Mouse (Mus musculus) splenic B cell, adult 2 months (primary cell): ENCODE measurements at regions not wholly inside any gene's neighbourhood (a gene's known extent, or its start where the extent isn't known, plus 50 kb on each side); places are given as distances from the start of the nearest gene placed in this dataset.

ENCODE experiments used
- DNase-seq: peaks from one replicate; pipeline ENCODE4 v3.0.0-alpha.2; 2011; ENCODE audit warnings: low read depth, low spot score
- H3K27me3 ChIP-seq: 2 replicates; pipeline ENCODE4 v1.6.1; 2012; ENCODE audit warnings: mild to moderate bottlenecking, low read length, moderate library complexity, mixed read lengths; ENCODE audit not compliant: control insufficient read depth, poor library complexity, insufficient read depth, severe bottlenecking
- H3K36me3 ChIP-seq: 2 replicates; pipeline ENCODE4 v1.6.1; 2012; ENCODE audit warnings: mild to moderate bottlenecking, low read length, moderate library complexity, mixed read lengths; ENCODE audit not compliant: control insufficient read depth, poor library complexity, insufficient read depth, severe bottlenecking

DNA sequence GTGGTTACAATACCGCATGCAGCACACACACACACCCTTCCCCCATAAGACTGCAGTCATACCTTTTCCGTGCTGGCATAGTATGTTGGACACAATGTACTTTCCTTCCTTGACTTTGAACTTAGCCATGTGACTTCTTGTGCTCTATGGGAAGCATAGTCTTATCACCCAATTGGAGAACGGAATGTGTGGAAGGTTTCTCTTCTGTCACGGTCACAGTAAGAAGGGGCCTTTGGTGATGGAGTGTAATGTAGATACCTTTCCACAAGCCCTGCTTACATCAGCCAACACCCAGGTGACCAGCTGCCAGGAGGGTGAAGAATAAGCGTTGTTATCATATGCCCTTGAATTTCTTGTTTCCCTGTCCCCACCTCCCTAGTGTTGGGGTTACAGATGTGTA lies 1308.0 kb upstream of the A1bg start:
- DNase-seq, result no peak
- H3K36me3 ChIP-seq, result 0 out of 2 replicates have a peak, but pooled peaks cover 2% of the 10 kb centered on the region
- H3K27me3 ChIP-seq, result no peaks in the 10 kb centered on the region

DNA sequence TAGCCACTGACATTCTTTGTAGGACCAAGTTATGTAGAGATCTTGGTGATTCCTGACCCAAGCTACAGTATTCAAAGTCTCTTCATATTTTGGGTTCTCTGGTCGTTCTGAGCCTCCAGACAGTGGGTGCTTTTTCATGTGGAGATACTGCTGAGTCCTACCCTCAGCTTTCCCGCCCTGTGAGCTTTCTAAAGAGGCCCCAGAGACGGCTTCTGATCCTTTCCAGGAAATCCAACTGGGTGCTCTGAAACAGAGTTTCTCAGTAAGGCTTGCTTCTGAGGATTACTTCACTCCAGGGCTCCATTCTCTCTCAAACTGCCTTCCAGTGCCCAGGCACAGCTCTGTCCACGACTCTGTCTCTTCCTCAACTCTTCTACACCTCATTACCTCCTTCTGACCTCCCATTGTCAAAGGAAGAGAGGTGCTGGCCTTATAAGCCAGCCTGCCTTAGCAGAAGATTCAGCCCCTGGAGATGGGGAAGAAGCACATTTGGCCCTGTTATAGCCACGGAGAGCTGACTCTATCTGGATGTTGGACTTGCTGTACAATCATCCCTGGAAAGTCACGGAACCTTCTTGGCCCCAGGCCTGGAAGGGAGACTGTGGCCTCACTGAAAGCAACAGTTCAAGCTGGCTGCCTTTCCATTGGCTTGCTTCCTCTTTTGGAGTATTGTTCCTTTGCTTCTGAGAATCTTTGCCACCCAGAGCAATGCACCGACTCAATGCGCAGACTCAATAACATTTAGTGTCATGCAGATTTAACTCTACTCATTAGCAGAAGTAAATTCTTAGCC lies 1306.9 kb upstream of the A1bg start:
- no peak for DNase-seq
- H3K36me3 ChIP-seq, result 0 out of 2 replicates have a peak, but pooled peaks cover 2% of the 10 kb centered on the region
- no peaks in the 10 kb centered on the region for H3K27me3 ChIP-seq

DNA sequence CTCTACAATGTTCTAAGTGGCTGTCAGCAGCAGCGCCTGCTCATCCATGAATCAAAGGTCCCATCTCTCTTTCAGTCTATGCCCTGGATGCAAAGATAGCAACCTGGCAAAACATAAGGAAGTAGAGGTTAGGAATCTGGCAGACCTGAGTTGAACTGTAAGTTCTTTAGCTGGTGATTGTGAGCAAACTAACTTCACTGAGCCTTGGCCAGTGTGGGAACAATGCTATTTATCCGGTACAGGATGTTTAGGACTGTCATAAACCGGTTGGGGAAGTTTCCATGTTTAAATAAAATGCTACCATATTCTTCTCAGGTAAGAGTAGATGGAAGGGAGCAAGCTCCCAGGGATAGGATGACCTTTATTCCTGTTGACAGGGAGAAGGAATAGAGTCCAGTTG lies 1306.2 kb upstream of the A1bg start:
- DNase-seq, result no peak
- Histone ChIP-seq H3K36me3 (0 out of 2 replicates have a peak, but pooled peaks cover 2% of the 10 kb centered on the region), H3K27me3 (no peaks in the 10 kb centered on the region)

DNA sequence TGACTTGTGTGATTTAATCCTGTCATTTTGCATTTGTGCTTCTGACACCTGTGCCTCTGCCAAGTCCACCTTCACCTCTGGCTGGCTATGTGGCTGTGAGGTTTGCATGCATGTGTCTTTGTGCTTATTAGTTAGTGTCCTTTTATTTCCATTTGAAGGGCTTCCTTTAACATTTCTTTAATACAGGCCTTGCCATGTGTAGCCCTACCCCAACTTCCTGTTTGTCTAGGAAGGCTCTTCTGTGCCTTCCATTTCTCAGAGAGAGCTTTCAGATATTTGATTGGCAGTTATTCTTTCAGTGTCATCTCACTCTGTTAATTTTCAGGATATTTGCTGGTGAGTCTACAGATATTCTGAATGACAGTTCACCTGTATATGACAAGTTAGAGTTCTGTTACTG lies 1302.0 kb upstream of the A1bg start:
- Histone ChIP-seq H3K36me3 (0 out of 2 replicates have a peak, but pooled peaks cover 2% of the 10 kb centered on the region), H3K27me3 (no peaks in the 10 kb centered on the region)
- DNase-seq, result no peak

DNA sequence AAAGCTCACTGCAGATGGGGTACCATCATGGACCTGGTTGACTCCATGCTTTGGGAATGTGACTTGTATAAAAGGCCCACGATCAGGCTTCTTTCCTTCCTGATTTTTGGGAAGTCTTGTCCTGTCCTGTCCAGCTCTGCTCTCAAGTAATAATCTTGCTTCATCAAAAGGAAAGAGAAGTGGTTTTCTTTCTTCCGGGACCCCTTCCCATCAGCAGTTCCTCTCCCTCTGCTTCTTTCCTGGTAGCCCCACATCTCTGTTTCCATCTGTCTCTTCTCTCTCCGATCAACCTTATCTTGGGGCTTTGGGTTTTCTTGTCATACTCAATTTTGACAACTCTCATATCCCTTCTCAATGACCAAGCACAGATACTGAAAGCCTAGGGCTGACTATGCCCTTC lies 1301.4 kb upstream of the A1bg start:
- H3K27me3 ChIP-seq, result no peaks in the 10 kb centered on the region
- 0 out of 2 replicates have a peak, but pooled peaks cover 2% of the 10 kb centered on the region for H3K36me3 ChIP-seq
- DNase-seq, result no peak

DNA sequence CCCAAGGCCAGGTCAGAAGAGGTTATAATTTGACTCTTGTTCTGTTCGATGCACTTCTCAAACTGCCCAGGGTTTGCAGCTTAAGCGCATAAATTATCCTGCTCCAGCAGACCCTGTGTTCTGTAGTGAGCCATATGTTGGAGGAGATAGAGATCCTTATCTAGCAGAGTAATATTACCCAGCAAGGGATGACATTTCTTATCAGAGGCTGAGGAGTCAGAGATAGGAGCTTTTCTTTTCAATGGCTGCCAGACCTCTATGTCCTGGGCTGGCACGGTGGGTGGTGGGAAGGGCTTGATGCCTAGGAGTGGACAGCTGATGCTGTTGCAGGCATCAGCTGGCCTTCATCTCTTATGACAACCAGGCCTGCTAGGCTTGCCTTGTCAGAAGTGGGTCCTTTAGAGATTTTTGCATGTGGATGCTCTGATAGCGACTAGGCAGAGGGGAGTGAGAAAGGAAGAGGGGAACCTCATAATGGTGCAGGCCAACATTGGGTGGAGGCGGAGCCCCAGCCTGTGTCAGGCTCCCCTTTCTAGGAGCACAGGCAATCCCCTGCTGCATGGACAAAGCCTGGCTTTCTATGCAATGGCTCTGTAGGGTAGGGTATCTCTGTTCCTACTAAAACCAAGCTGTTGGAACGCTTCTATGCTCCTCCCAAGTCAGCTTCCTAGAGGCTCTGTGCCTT lies 1300.5 kb upstream of the A1bg start:
- H3K27me3 ChIP-seq, result no peaks in the 10 kb centered on the region
- no peak for DNase-seq
- no peaks in the 10 kb centered on the region for H3K36me3 ChIP-seq

DNA sequence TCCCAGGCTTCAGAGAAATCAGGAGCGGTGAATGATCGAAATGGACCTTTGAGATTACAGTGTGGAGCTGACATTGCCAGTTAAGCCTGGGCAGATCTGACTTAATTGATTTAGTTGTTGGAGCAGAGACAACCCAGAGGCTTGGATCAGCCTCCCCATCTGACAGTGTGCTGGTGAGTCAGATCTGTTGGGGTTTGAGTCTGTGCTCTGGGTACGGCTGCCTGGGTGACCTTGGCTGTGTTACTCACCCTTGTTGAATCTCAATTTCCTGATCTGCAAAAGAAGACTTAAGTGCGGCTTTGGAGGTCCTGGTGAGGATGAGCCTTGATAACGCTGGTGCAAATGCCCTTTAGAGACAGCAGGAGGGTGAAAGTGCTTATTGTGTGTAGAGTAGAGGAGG lies 1299.9 kb upstream of the A1bg start:
- DNase-seq, result no peak
- Histone ChIP-seq H3K27me3 (no peaks in the 10 kb centered on the region), H3K36me3 (no peaks in the 10 kb centered on the region)

DNA sequence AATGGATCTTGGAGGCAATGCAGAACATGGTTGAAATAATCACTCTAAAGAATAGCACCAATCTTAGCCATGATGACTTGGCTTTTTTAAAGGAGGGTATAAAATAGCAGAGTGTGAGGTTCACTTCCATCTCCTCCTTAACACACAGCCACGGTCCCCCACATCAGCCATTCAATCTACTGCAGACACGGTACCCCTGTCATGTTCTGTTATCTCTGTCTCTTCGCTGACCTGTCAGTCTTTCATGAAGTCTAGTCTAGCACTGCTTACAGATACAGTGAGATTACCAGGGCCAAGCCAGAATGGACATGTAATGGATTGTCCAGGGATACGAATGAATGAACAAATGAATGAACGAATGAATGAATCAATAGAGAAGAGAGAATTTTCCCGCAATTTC lies 1299.4 kb upstream of the A1bg start:
- Histone ChIP-seq H3K36me3 (no peaks in the 10 kb centered on the region), H3K27me3 (no peaks in the 10 kb centered on the region)
- DNase-seq, result no peak

DNA sequence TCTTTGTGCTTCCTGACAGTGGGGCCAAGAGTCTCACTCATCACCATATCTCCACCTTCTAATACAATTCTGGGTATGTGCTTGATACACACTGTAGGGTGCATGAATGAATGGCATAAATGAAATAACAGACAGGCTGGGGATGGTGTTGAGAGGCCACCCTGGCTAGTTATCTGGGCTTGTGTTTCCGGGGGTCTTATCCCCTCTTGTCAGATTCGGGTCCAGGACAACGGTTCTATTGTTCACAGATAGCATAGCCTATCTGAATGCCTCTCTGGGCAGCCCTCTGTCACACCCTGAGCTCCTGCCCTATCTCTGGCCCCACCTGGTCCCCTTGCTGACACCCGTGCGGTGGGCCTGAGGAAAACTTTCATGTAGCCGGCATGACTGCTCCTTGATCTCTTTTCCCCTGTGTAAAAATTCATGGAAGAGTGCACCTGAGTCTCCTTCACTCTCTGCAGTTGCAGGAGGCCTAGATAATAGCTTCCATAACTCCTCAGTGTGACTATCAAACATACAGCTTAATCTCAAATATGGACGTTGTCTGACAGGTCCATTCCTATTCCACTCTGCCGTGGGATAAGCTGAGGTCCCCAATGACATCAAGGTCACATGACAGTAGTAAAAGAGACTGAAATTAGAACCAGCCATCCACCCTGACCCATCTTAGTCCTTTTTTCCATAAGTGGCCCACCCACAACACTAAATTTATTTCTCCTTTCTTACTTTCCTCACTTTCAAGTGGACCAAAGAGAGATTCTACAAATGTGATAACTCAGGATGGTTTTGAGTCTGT lies 1298.4 kb upstream of the A1bg start:
- Histone ChIP-seq H3K27me3 (no peaks in the 10 kb centered on the region), H3K36me3 (no peaks in the 10 kb centered on the region)
- no peak for DNase-seq

DNA sequence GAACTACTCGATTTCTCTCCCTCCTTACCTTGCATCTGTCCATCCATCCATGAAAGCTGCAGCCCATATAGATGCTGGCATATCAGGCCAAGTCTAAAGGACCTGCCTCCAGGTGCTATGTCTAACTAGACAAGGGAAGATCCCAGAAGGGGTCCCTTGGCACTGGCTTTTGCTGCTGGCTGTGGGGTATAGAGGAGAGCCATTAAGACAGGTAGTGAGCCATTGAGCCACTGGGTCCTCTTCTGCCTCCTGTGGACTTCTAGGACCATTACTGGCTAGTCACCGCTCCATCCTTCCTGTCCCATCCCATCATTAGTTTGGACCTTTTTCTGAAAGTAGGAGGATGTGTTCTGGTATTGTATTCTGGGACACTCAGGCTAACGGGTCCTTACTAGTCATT lies 1297.8 kb upstream of the A1bg start:
- no peak for DNase-seq
- no peaks in the 10 kb centered on the region for H3K36me3 ChIP-seq
- no peaks in the 10 kb centered on the region for H3K27me3 ChIP-seq

DNA sequence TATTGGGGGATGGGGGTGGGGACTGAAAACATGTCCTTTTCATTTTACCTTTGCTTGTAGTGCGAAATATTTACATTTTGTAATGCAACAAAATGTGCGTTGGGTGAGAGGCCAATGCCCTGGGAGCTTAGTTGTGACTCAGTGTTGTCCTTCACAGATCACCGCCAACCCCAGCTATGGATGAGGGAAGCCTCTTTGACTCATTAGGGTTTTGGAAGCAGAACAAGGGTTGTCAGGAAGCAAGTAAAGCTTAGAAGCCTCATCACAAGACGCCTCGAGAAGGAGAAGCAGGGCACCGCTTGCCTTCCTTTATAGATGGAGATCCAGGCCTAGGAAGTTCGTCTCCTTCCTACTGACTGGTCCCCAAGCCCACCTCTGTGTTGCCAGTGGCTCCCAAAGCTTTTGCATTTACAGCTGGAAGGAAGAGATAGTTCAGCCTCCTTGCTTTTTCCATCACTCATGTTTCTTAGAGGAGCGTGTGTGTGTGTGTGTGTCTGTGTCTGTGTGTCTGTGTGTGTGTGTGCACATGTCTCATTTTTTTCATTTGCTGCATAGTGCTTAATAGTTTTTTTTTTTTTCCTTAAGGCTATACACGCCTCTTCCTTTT lies 1297.2 kb upstream of the A1bg start:
- Histone ChIP-seq H3K36me3 (no peaks in the 10 kb centered on the region), H3K27me3 (no peaks in the 10 kb centered on the region)
- DNase-seq, result no peak

DNA sequence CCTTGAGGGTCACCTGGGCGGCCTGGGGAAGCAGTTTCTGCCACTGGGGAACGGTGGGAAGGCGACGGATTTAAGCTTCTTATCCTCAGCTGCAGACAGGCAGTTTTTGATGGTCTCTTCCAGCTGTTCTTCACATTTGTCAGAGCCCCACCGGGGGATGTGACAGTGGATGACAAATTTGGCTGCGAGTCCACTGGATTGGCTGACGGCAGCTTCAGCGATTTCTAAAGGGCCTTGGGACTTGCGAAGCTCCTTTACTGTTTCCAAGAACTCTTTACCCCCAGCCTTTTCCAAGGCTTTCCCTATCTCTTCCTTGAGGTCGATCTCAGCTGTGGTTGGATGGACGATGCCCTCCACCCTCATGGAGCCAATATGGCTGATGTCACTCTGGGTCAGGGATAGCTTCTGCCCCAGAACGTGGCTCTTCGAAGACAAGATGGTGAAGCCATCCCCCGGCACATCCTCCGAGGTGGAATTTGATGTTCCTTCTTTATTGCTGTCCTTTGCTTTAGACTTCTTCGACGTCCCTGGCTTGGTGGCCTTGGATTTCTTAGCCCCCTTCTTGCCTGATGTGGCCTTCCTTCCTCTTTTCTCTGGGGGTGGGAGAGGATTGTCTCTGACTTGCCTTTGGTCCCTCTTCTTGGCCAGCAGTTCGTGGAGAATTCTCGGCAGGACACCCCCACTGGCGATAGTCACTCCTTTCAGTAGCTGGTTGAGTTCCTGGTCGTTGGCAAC lies 1295.7 kb upstream of the A1bg start:
- Histone ChIP-seq H3K27me3 (no peaks in the 10 kb centered on the region), H3K36me3 (no peaks in the 10 kb centered on the region)
- no peak for DNase-seq

DNA sequence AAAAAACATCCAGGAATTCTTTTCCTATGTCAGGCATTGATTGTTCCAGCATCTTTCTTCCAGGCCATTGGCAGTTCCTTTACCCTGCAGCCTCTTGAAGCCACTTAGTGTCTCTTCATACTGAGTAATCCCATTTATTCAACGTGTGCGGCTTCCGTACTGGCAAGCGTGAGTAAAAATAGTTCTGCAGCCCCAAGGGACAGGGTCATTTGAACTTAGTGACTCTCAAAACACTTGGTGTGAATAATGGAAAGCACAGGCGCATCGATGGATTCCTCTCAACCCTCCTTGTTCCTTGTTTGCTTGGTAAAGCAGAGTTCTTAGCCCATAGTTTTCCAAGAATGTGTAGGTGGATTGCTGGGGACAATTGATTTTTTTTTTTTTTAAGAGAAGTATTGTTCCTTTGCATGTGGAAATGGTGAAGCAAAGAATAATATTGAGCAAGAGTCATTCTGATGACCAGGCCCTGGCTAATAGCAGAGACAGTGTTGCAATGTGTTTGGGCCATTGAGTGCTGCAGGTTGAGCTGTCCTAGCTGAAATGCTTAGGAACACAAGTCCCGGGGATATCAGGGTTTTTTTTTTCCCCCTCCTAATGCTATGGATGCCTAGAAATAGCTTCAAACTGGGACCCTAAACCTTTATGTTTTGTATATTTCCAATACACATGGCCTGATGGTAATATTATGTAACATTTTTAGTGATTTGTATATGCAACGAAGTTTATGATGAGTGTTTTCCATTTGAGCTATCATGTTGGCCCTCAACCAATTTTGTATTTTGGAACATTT lies 1294.1 kb upstream of the A1bg start:
- DNase-seq, result no peak
- no peaks in the 10 kb centered on the region for H3K27me3 ChIP-seq
- no peaks in the 10 kb centered on the region for H3K36me3 ChIP-seq
